ENCODE assay signal across 8 mouse cellular contexts in the genomic region with DNA sequence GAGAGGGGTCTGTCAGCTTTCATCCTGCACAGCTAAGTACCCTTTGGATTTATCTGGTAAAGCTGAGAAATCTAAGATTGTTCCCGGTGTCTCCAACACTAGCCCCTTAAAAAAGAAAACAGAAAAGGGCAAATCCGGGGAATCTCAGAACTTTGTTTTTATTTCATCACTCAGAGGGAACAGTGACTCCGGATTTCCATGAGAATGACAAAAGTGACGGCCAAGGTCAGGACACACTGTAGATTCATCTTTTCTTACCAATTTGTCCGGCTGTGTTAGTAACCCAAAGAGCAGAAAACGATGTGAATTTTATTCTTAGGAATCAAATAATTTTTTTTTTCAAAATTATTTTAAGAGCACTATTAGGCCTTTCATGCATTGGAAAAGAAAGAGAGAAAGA. TPM values are rescaled to one million over a fixed set of nuclear protein-coding genes. Genes with fewer than 3 reads are reported as not detected.
DNase-seq lines count a peak whose midpoint lies in the region; ATAC-seq and TF ChIP-seq lines count a peak whose summit lies in the region.

No protein-coding gene starts in this region.

- 53% methylated on average over 6 of the region's 6 CpGs for WGBS in heart, adult 2 months
- 64% methylated on average over 6 of the region's 6 CpGs for WGBS in midbrain, embryonic 12.5 days
- WGBS in midbrain, embryonic 15.5 days, result 63% methylated on average over 6 of the region's 6 CpGs
- WGBS in intestine, embryonic 16.5 days, result 72% methylated on average over 6 of the region's 6 CpGs
- 84% methylated on average over 6 of the region's 6 CpGs for WGBS in small intestine, adult 2 months

- H3K4me1 ChIP-seq in heart, adult 2 months (ENCODE audit: control insufficient read depth, insufficient read depth, low read length), result peaks cover 5% of the 10 kb centered on the region
- H3K4me1 ChIP-seq in midbrain, embryonic 12.5 days, result peaks cover 13% of the 10 kb centered on the region
- peaks cover 10% of the 10 kb centered on the region for H3K4me1 ChIP-seq in midbrain, embryonic 15.5 days
- no peaks in the 10 kb centered on the region for H3K4me1 ChIP-seq in intestine, embryonic 16.5 days (ENCODE audit: control insufficient read depth, insufficient read depth, low read length)
- H3K4me1 ChIP-seq in small intestine, adult 2 months (ENCODE audit: control insufficient read depth, insufficient read depth, insufficient read length, low read length), result peaks cover 4% of the 10 kb centered on the region; the same call in 1 of the 2 replicates

- no peak for ATAC-seq in midbrain, embryonic 12.5 days (ENCODE audit: low FRiP score, low read depth)
- ATAC-seq in midbrain, embryonic 15.5 days (replicated peaks), result no peak
- ATAC-seq in intestine, embryonic 16.5 days, result no peak

- no peak for TF ChIP-seq CTCF in heart, adult 2 months (IDR thresholded peaks at IDR 0.05)
- no peak for TF ChIP-seq CTCF in small intestine, adult 2 months (IDR thresholded peaks at IDR 0.05; ENCODE audit: extremely low read depth, insufficient read length, insufficient replicate concordance, low read depth, low read length)

- H3K79me2 ChIP-seq in heart, adult 2 months (replicated peaks; ENCODE audit: control insufficient read depth, insufficient read depth, low read length), result no peaks in the 10 kb centered on the region

- no peaks in the 10 kb centered on the region for H3K27me3 ChIP-seq in heart, adult 2 months (ENCODE audit: control insufficient read depth, insufficient read depth, low read length)
- no peaks in the 10 kb centered on the region for H3K27me3 ChIP-seq in midbrain, embryonic 12.5 days
- no peaks in the 10 kb centered on the region for H3K27me3 ChIP-seq in midbrain, embryonic 15.5 days (replicated peaks)
- no peaks in the 10 kb centered on the region for H3K27me3 ChIP-seq in intestine, embryonic 16.5 days (replicated peaks; ENCODE audit: control insufficient read depth, insufficient read depth, low read length)
- H3K27me3 ChIP-seq in small intestine, adult 2 months (ENCODE audit: control insufficient read depth, insufficient read depth, low read length), result no peaks in the 10 kb centered on the region

- intact Hi-C loops in heart, adult 2 months (cut with DNase I), result loop anchor here (2.0 kb wide), 1 partner anchor 31 kb away; a partner anchor contains a TSS

- TF ChIP-seq EP300 in heart, adult 2 months (IDR thresholded peaks at IDR 0.05; ENCODE audit: insufficient read depth, low read depth, low read length), result no peak

- H3K4me3 ChIP-seq in heart, adult 2 months, result peak overlapping the region; percentile 62; the same call in 1 of the 2 replicates
- no peak overlapping the region for H3K4me3 ChIP-seq in midbrain, embryonic 12.5 days
- no peak overlapping the region for H3K4me3 ChIP-seq in midbrain, embryonic 15.5 days
- no peak overlapping the region for H3K4me3 ChIP-seq in intestine, embryonic 16.5 days (ENCODE audit: low read length)
- H3K4me3 ChIP-seq in small intestine, adult 2 months (ENCODE audit: low read depth, low read length), result no peak overlapping the region

- no peak for TF ChIP-seq POLR2A in heart, adult 2 months (IDR thresholded peaks at IDR 0.05; ENCODE audit: insufficient read depth, low read depth, low read length)
- no peak for TF ChIP-seq POLR2A in small intestine, adult 2 months (IDR thresholded peaks at IDR 0.05; ENCODE audit: low read depth, low read length)

- peak overlapping the region; percentile 90 for H3K27ac ChIP-seq in heart, adult 2 months
- 0 out of 2 replicates have a peak overlapping the region, but pooled peaks have one; percentile 69 for H3K27ac ChIP-seq in midbrain, embryonic 12.5 days (replicated peaks)
- H3K27ac ChIP-seq in midbrain, embryonic 15.5 days, result no peak overlapping the region
- H3K27ac ChIP-seq in intestine, embryonic 16.5 days (ENCODE audit: low read length), result no peak overlapping the region
- H3K27ac ChIP-seq in small intestine, adult 2 months (ENCODE audit: insufficient read depth, low read depth, low read length), result peak overlapping the region; percentile 92; the same call in 1 of the 2 replicates

- H3K36me3 ChIP-seq in heart, adult 2 months (ENCODE audit: control insufficient read depth, insufficient read depth, low read length), result peaks cover 5% of the 10 kb centered on the region
- H3K36me3 ChIP-seq in midbrain, embryonic 12.5 days, result no peaks in the 10 kb centered on the region
- H3K36me3 ChIP-seq in midbrain, embryonic 15.5 days (replicated peaks), result no peaks in the 10 kb centered on the region
- H3K36me3 ChIP-seq in intestine, embryonic 16.5 days (ENCODE audit: control insufficient read depth, insufficient read depth, low read length), result no peaks in the 10 kb centered on the region
- no peaks in the 10 kb centered on the region for H3K36me3 ChIP-seq in small intestine, adult 2 months (ENCODE audit: control insufficient read depth, insufficient read depth, low read length)

- no peaks in the 10 kb centered on the region for H3K9me3 ChIP-seq in midbrain, embryonic 12.5 days
- no peaks in the 10 kb centered on the region for H3K9me3 ChIP-seq in midbrain, embryonic 15.5 days
- H3K9me3 ChIP-seq in intestine, embryonic 16.5 days (ENCODE audit: control insufficient read depth, low read length), result no peaks in the 10 kb centered on the region

- H3K9ac ChIP-seq in heart, adult 2 months (ENCODE audit: low read depth, low read length), result no peak overlapping the region
- no peak overlapping the region for H3K9ac ChIP-seq in midbrain, embryonic 12.5 days (replicated peaks)
- H3K9ac ChIP-seq in midbrain, embryonic 15.5 days, result no peak overlapping the region
- H3K9ac ChIP-seq in intestine, embryonic 16.5 days (ENCODE audit: low read depth, low read length), result no peak overlapping the region

- DNase-seq in heart, adult 2 months, result no peak
- no peak for DNase-seq in heart, adult 18-20 months
- no peak for DNase-seq in right cerebral cortex, postnatal 25 days
- no peak for DNase-seq in urinary bladder, adult 2 months (ENCODE audit: low spot score)

- H3K4me2 ChIP-seq in midbrain, embryonic 12.5 days (replicated peaks), result peak overlapping the region; percentile 65; the same call in 1 of the 2 replicates
- H3K4me2 ChIP-seq in midbrain, embryonic 15.5 days, result no peak overlapping the region
- H3K4me2 ChIP-seq in intestine, embryonic 16.5 days (ENCODE audit: low read depth, low read length), result 0 out of 2 replicates have a peak overlapping the region, but pooled peaks have one; percentile 70

RNA-seq across cellular contexts. Expression of a gene that starts 30.5 kb away (rescaled TPM):
- 100 to 1,000 TPM; 167 to 176 TPM for total RNA-seq in heart, adult 2 months (2021)
- polyA plus RNA-seq in heart, adult 2 months (2012; rRNA removed), result 27.3 and 52.4 TPM in 2 replicates
- 100 to 1,000 TPM; 146 to 173 TPM for total RNA-seq in heart, adult 18-20 months (2021)
- 896 and 987 TPM in 2 replicates for polyA plus RNA-seq in midbrain, embryonic 12.5 days (2016; fragmentation: Nextera tagmentation; extraction: Ambion mirVana)
- polyA plus RNA-seq in midbrain, embryonic 15.5 days (2015; fragmentation: Nextera tagmentation; extraction: Ambion mirVana), result 255 and 278 TPM in 2 replicates
- 137 and 155 TPM in 2 replicates for polyA plus RNA-seq in intestine, embryonic 16.5 days (2015; fragmentation: Nextera tagmentation; extraction: Ambion mirVana)
- 21.7 and 34.2 TPM in 2 replicates for polyA plus RNA-seq in small intestine, adult 2 months (2012; rRNA removed)
- 207 and 224 TPM in 2 replicates for polyA plus RNA-seq in urinary bladder, adult 2 months (2012; rRNA removed)

RNA-seq across cellular contexts. Expression of a gene that starts 37.8 kb away (rescaled TPM):
- 100 to 1,000 TPM in 1 of 2 experiments, 10 to 100 TPM in 1; 94.1 to 112 TPM for total RNA-seq in heart, adult 2 months (2021)
- polyA plus RNA-seq in heart, adult 2 months (2012; rRNA removed), result 11.4 and 32.0 TPM in 2 replicates
- total RNA-seq in heart, adult 18-20 months (2021), result 100 to 1,000 TPM; 107 to 111 TPM
- 8.4 and 9.0 TPM in 2 replicates for polyA plus RNA-seq in midbrain, embryonic 12.5 days (2016; fragmentation: Nextera tagmentation; extraction: Ambion mirVana)
- 9.5 and 10.7 TPM in 2 replicates for polyA plus RNA-seq in midbrain, embryonic 15.5 days (2015; fragmentation: Nextera tagmentation; extraction: Ambion mirVana)
- 6.1 and 8.8 TPM in 2 replicates for polyA plus RNA-seq in intestine, embryonic 16.5 days (2015; fragmentation: Nextera tagmentation; extraction: Ambion mirVana)
- 0.04 TPM in 2 replicates for polyA plus RNA-seq in small intestine, adult 2 months (2012; rRNA removed)
- polyA plus RNA-seq in urinary bladder, adult 2 months (2012; rRNA removed), result 1.6 and 2.3 TPM in 2 replicates

RNA-seq across cellular contexts. Expression of a gene that starts 49.2 kb away (rescaled TPM):
- 100 to 1,000 TPM; 102 to 105 TPM for total RNA-seq in heart, adult 2 months (2021)
- polyA plus RNA-seq in heart, adult 2 months (2012; rRNA removed), result 54.7 and 107 TPM in 2 replicates
- total RNA-seq in heart, adult 18-20 months (2021), result 100 to 1,000 TPM; 120 to 123 TPM
- polyA plus RNA-seq in midbrain, embryonic 12.5 days (2016; fragmentation: Nextera tagmentation; extraction: Ambion mirVana), result 138 and 160 TPM in 2 replicates
- polyA plus RNA-seq in midbrain, embryonic 15.5 days (2015; fragmentation: Nextera tagmentation; extraction: Ambion mirVana), result 104 and 107 TPM in 2 replicates
- polyA plus RNA-seq in intestine, embryonic 16.5 days (2015; fragmentation: Nextera tagmentation; extraction: Ambion mirVana), result 136 and 142 TPM in 2 replicates
- 3.7 and 5.3 TPM in 2 replicates for polyA plus RNA-seq in small intestine, adult 2 months (2012; rRNA removed)
- 77.2 and 84.8 TPM in 2 replicates for polyA plus RNA-seq in urinary bladder, adult 2 months (2012; rRNA removed)

Comparison
In these comparisons a context has a peak if more than half of its experiments do, and no peak if none do; other contexts are left out.
1. H3K27ac ChIP-seq: peak in heart, adult 2 months (single experiment), midbrain, embryonic 12.5 days (single experiment) and small intestine, adult 2 months (single experiment); none in midbrain, embryonic 15.5 days (single experiment) and intestine, embryonic 16.5 days (single experiment).